Mouse (Mus musculus) brain, adult 2 months (tissue): ENCODE data around the gene Smurf1.
A peak's percentile ranks its signal among the peaks of the same experiment; 100 is the strongest.

Source experiments
- DNase-seq: peaks from one replicate; pipeline ENCODE4 v3.0.0; 2011; ENCODE audit warnings: low read depth, low spot score

Gene Smurf1

GRCm38 (mm10) chr5:144965639-144966351, at the start of gene Smurf1:
TSS of gene Smurf1 (minus strand) at chr5:144965847.
- DNase-seq: peak; percentile 96

GRCm38 (mm10) chr5:145014278-145014677, 48.6 kb upstream of the Smurf1 start:
- DNase-seq: no peak

- no peak for DNase-seq
Measured at GRCm38 (mm10) chr5:145008878-145009659, 43.4 kb upstream of the Smurf1 start.

- no peak for DNase-seq
Measured at GRCm38 (mm10) chr5:145005596-145005995, 39.9 kb upstream of the Smurf1 start.

- no peak for DNase-seq
Measured at GRCm38 (mm10) chr5:145004495-145004894, 38.8 kb upstream of the Smurf1 start.

- no peak for DNase-seq
Measured at GRCm38 (mm10) chr5:145003362-145003761, 37.7 kb upstream of the Smurf1 start.

GRCm38 (mm10) chr5:144998491-144998890, 32.8 kb upstream of the Smurf1 start:
- DNase-seq: peak; percentile 10

- DNase-seq: no peak
Measured at GRCm38 (mm10) chr5:144990481-144990880, 24.8 kb upstream of the Smurf1 start.

- DNase-seq: no peak
Measured at GRCm38 (mm10) chr5:144990051-144990450, 24.4 kb upstream of the Smurf1 start.

- DNase-seq: no peak
Measured at GRCm38 (mm10) chr5:144989061-144989405, 23.4 kb upstream of the Smurf1 start.

GRCm38 (mm10) chr5:144988340-144989060, 22.9 kb upstream of the Smurf1 start:
- DNase-seq: peak; percentile 88

- DNase-seq: no peak
Measured at GRCm38 (mm10) chr5:144987561-144987960, 21.9 kb upstream of the Smurf1 start.

GRCm38 (mm10) chr5:144984839-144985238, 19.2 kb upstream of the Smurf1 start:
- no peak for DNase-seq

GRCm38 (mm10) chr5:144983227-144983626, 17.6 kb upstream of the Smurf1 start:
- no peak for DNase-seq

- no peak for DNase-seq
Measured at GRCm38 (mm10) chr5:144979110-144979509, 13.5 kb upstream of the Smurf1 start.

- DNase-seq: no peak
Measured at GRCm38 (mm10) chr5:144978533-144979107, 13.0 kb upstream of the Smurf1 start.

- DNase-seq: no peak
Measured at GRCm38 (mm10) chr5:144971266-144971665, 5.6 kb upstream of the Smurf1 start.

GRCm38 (mm10) chr5:144964872-144965638, 592 bp downstream of the Smurf1 start:
- peak; percentile 91 for DNase-seq

- DNase-seq: peak; percentile 23
Measured at GRCm38 (mm10) chr5:144964465-144964864, 1.2 kb downstream of the Smurf1 start.

GRCm38 (mm10) chr5:144963817-144964261, 1.8 kb downstream of the Smurf1 start:
- peak; percentile 85 for DNase-seq

- DNase-seq: peak; percentile 47
Measured at GRCm38 (mm10) chr5:144963401-144963800, 2.2 kb downstream of the Smurf1 start.
